In genomic region chr9:96942975-96943374, GRCm38 (mm10) we compare ENCODE assay signal across 14 mouse cellular contexts. TPM values are rescaled to one million over a fixed set of nuclear protein-coding genes. Genes with fewer than 3 reads are reported as not detected.
A peak's percentile ranks its signal among the peaks of the same experiment; 100 is the strongest.
DNase-seq lines count a peak whose midpoint lies in the region; ATAC-seq and TF ChIP-seq lines count a peak whose summit lies in the region.
"Had no signal": no experiment of that assay in that cellular context is flagged by ENCODE, and none has a peak within 500 bp of the region (broad histone marks: within the 10 kb centered on the region; RNA-seq: fewer than 3 reads in every experiment).

No protein-coding gene starts in this region.

- H3K4me1 ChIP-seq in heart, postnatal 0 days (ENCODE audit: control insufficient read depth, insufficient read depth) = peaks cover 4% of the 10 kb centered on the region; the same call in 1 of the 2 replicates
- no peaks in the 10 kb centered on the region for H3K4me1 ChIP-seq in spleen, adult 2 months (ENCODE audit: control insufficient read depth, insufficient read depth, insufficient read length)
- H3K4me1 ChIP-seq: limb, embryonic 15.5 days had no signal

- no peak overlapping the region for H3K4me2 ChIP-seq in heart, postnatal 0 days (ENCODE audit: low read depth, low read length)
- H3K4me2 ChIP-seq: limb, embryonic 15.5 days; midbrain, embryonic 11.5 days; neural tube, embryonic 15.5 days had no signal

- no peak for ATAC-seq in heart, postnatal 0 days (ENCODE audit: insufficient read depth, low read depth)
- ATAC-seq in megakaryocyte-erythroid progenitor cell, adult 5-6 weeks (replicated peaks; ENCODE audit: low FRiP score, low TSS enrichment, poor library complexity, severe bottlenecking) = peak; percentile 62

- H3K9ac ChIP-seq in heart, postnatal 0 days (replicated peaks; ENCODE audit: low read depth, low read length) = no peak overlapping the region
- H3K9ac ChIP-seq: limb, embryonic 15.5 days; neural tube, embryonic 15.5 days had no signal

- TF ChIP-seq CTCF in heart, postnatal 0 days (IDR thresholded peaks at IDR 0.05; ENCODE audit: low read depth) = peak; percentile 35
- TF ChIP-seq CTCF in spleen, adult 2 months (IDR thresholded peaks at IDR 0.05; ENCODE audit: extremely low read depth, insufficient read depth, insufficient read length, insufficient replicate concordance) = peak; percentile 48; the same call in 1 of the 2 replicates

- WGBS in heart, postnatal 0 days = 88% methylated on average over 3 of the region's 3 CpGs
- WGBS in spleen, adult 2 months = 88% methylated on average over 3 of the region's 3 CpGs

- TF ChIP-seq POLR2A in spleen, adult 2 months (IDR thresholded peaks at IDR 0.05; ENCODE audit: low read depth, low read length) = no peak

- no peaks in the 10 kb centered on the region for H3K9me3 ChIP-seq in heart, postnatal 0 days (replicated peaks; ENCODE audit: control insufficient read depth, low read length)
- H3K9me3 ChIP-seq: limb, embryonic 15.5 days; neural tube, embryonic 15.5 days had no signal

- TF ChIP-seq EP300 in heart, postnatal 0 days (IDR thresholded peaks at IDR 0.05; ENCODE audit: low read depth) = no peak

- H3K36me3 ChIP-seq in heart, postnatal 0 days (replicated peaks; ENCODE audit: control insufficient read depth, insufficient read depth, low read length) = no peaks in the 10 kb centered on the region; the same call in 1 of the 2 replicates
- no peaks in the 10 kb centered on the region for H3K36me3 ChIP-seq in spleen, adult 2 months (ENCODE audit: control insufficient read depth, insufficient read depth, low read length)

- DNase-seq in heart, postnatal 0 days (ENCODE audit: low spot score) = no peak
- DNase-seq in heart, postnatal 36 days = no peak
- DNase-seq in spleen, adult 2 months (ENCODE audit: low read depth in 1 of 2, low spot score in 2 of 2) = peak in 1 of 2 experiments; percentile 18
- DNase-seq in spleen, postnatal 14 days (ENCODE audit: low spot score in 2 of 2) = no peak
- peak; percentile 82 for DNase-seq in thymus, postnatal 4 days
- no peak for DNase-seq in heart, adult 9 months (ENCODE audit: low spot score in 2 of 2)
- DNase-seq in cerebellum, postnatal 4 days (ENCODE audit: low spot score in 2 of 2) = no peak
- DNase-seq: heart, adult 18-20 months; layer of hippocampus, adult 9-11 months had no signal

- no peaks in the 10 kb centered on the region for H3K27me3 ChIP-seq in heart, postnatal 0 days (ENCODE audit: control insufficient read depth, insufficient read depth, low read length)
- H3K27me3 ChIP-seq in spleen, adult 2 months (ENCODE audit: control insufficient read depth, insufficient read depth, low read length) = no peaks in the 10 kb centered on the region
- H3K27me3 ChIP-seq: limb, embryonic 15.5 days; neural tube, embryonic 15.5 days had no signal

- H3K4me3 ChIP-seq in heart, postnatal 0 days (ENCODE audit: low read depth, low read length) = no peak overlapping the region
- H3K4me3 ChIP-seq in spleen, adult 2 months (ENCODE audit: extremely low read depth, insufficient read depth, insufficient read length) = no peak overlapping the region
- H3K4me3 ChIP-seq: forebrain, embryonic 10.5 days; limb, embryonic 15.5 days; neural tube, embryonic 15.5 days had no signal

- intact Hi-C loops in heart, postnatal 36 days (cut with DNase I) = no loop called here

- no peak overlapping the region for H3K27ac ChIP-seq in heart, postnatal 0 days (ENCODE audit: low read depth)
- no peak overlapping the region for H3K27ac ChIP-seq in spleen, adult 2 months (ENCODE audit: insufficient read depth, low read length)
- H3K27ac ChIP-seq: forebrain, embryonic 10.5 days; limb, embryonic 15.5 days; neural tube, embryonic 15.5 days had no signal

RNA-seq across cellular contexts. Expression of gene Pxylp1, which starts 50.5 kb away (rescaled TPM):
- 27.3 and 89.9 TPM in 2 replicates for total RNA-seq in heart, postnatal 0 days (2014; rRNA removed; ENCODE audit: low replicate concordance)
- polyA plus RNA-seq in heart, postnatal 0 days (2015; fragmentation: Nextera tagmentation; extraction: Ambion mirVana) = 12.8 and 14.4 TPM in 2 replicates
- 10 to 100 TPM; 14.5 to 21.3 TPM for total RNA-seq in heart, postnatal 36 days (2021)
- polyA plus RNA-seq in spleen, adult 2 months (2012; rRNA removed) = 3.4 and 4.7 TPM in 2 replicates
- total RNA-seq in megakaryocyte-erythroid progenitor cell, adult 5-6 weeks (2014; fragmentation: Nextera tagmentation) = 1.9 and 2.5 TPM in 2 replicates
- total RNA-seq in megakaryocyte-erythroid progenitor cell, adult 5-6 weeks (2017) = 1.4 and 5.2 TPM in 2 replicates
